Mouse (Mus musculus) lung, adult 2 months (tissue): ENCODE measurements around the gene Glud1.

Experiments used
- CTCF ChIP-seq: fragments of 200-500 bp; IDR thresholded peaks from 2 replicates; pipeline ENCODE4 v1.5.1; 2011; ENCODE audit warnings: mild to moderate bottlenecking, low read length, control low read depth; ENCODE audit not compliant: insufficient read depth
- POLR2A ChIP-seq: fragments of 200-500 bp; IDR thresholded peaks from 2 replicates; pipeline ENCODE4 v1.6.1; 2011; ENCODE audit warnings: low read depth, mild to moderate bottlenecking, control low read depth, low read length, borderline replicate concordance; ENCODE audit errors: extremely low read depth

GRCm38 (mm10) chr14:34355301-34355700 lies 44.8 kb downstream of the Glud1 start, which contains the start of gene Fam25c:
- TF ChIP-seq CTCF (no peak), POLR2A (no peak)
